Mouse (Mus musculus): ENCODE measurements at regions not wholly inside any gene's neighbourhood (a gene's known extent, or its start where the extent isn't known, plus 50 kb on each side); places are given as distances from the start of the nearest gene placed in this dataset.

- no peak for DNase-seq
Observed at GRCm38 (mm10) chr4:81508776-81509175, 66.2 kb upstream of the Mpdz start.

GRCm38 (mm10) chr4:81506841-81507240, 64.2 kb upstream of the Mpdz start:
- no peak for DNase-seq

GRCm38 (mm10) chr4:81506306-81506705, 63.7 kb upstream of the Mpdz start:
- no peak for DNase-seq

- DNase-seq, result no peak
Observed at GRCm38 (mm10) chr4:81505096-81505495, 62.5 kb upstream of the Mpdz start.

- peak; percentile 14 for DNase-seq
Observed at GRCm38 (mm10) chr4:81503941-81504340, 61.3 kb upstream of the Mpdz start.

GRCm38 (mm10) chr4:81501802-81502201, 59.2 kb upstream of the Mpdz start:
- DNase-seq, result no peak

- peak; percentile 8 for DNase-seq
Observed at GRCm38 (mm10) chr4:81498133-81498532, 55.5 kb upstream of the Mpdz start.

- no peak for DNase-seq
Observed at GRCm38 (mm10) chr4:81492811-81493210, 50.2 kb upstream of the Mpdz start.

Small RNA genes in the stretch of these regions (microRNA-seq; reads per million reads assigned to microRNA genes)
- gene Gm22402, result 0 reads per million in 2 experiments
